Mouse (Mus musculus) forebrain, postnatal 0 days (tissue): ENCODE measurements around the gene Slc9a3. TPM values are rescaled to one million over a fixed set of nuclear protein-coding genes. Genes with fewer than 3 reads are reported as not detected.

Source experiments
- ATAC-seq: fragments of 200-750 bp; cut with Nextera tagmentation; 2 replicates; pipeline ENCODE4 v1.8.0; 2017; ENCODE audit warnings: mild to moderate bottlenecking, moderate library complexity
- DNase-seq: peaks from one replicate; pipeline ENCODE4 v3.0.0-alpha.2; 2015
- H3K27ac ChIP-seq: fragments of 300-500 bp; sonication (generic); 2 replicates; pipeline ENCODE4 v1.5.1; 2014; ENCODE audit warnings: low read depth, mild to moderate bottlenecking, antibody characterized with exemption, low read length, moderate library complexity, mixed read lengths
- H3K27me3 ChIP-seq: fragments of 300-500 bp; sonication (generic); 2 replicates; pipeline ENCODE4 v1.6.1; 2014; ENCODE audit warnings: mild to moderate bottlenecking, low read length, mixed read lengths; ENCODE audit not compliant: insufficient read depth
- H3K36me3 ChIP-seq: fragments of 300-500 bp; sonication (generic); 2 replicates; pipeline ENCODE4 v1.6.1; 2014; ENCODE audit warnings: mild to moderate bottlenecking, moderate library complexity; ENCODE audit not compliant: insufficient read depth
- H3K4me1 ChIP-seq: fragments of 300-500 bp; sonication (generic); 2 replicates; pipeline ENCODE4 v1.6.1; 2014; ENCODE audit warnings: antibody characterized with exemption; ENCODE audit not compliant: insufficient read depth
- H3K4me2 ChIP-seq: fragments of 300-500 bp; sonication (generic); 2 replicates; pipeline ENCODE4 v1.6.1; 2014; ENCODE audit warnings: low read depth, mild to moderate bottlenecking, moderate library complexity
- H3K4me3 ChIP-seq: fragments of 300-500 bp; sonication (generic); 2 replicates; pipeline ENCODE4 v1.5.1; 2014; ENCODE audit warnings: low read depth, low read length, mixed read lengths
- H3K9ac ChIP-seq: fragments of 300-500 bp; sonication (generic); 2 replicates; pipeline ENCODE4 v1.6.1; 2014; ENCODE audit warnings: mild to moderate bottlenecking
- H3K9me3 ChIP-seq: fragments of 300-500 bp; sonication (generic); 2 replicates; pipeline ENCODE4 v1.6.1; 2016; ENCODE audit warnings: low read length
- CTCF ChIP-seq: sonication (generic); IDR thresholded peaks from 2 replicates; pipeline ENCODE4 v1.5.1; 2016; ENCODE audit warnings: antibody characterized with exemption, control low read depth, low read depth
- WGBS: fragments of 180-500 bp; shearing (Covaris S2); extraction: QIAGEN DNeasy Blood & Tissue Kit; methylation state at CpG from one replicate; pipeline ENCODE4 v1.1.7; 2014; 5-methylcytosine and 5-hydroxymethylcytosine counted together
- polyA plus RNA-seq: library from polyadenylated mRNA; unstranded; fragments of >200 nt; fragmentation: Nextera tagmentation; extraction: Ambion mirVana; gene quantifications from 2 replicates; pipeline ENCODE4 v1.2.1, GENCODE M21; 2015
- total RNA-seq: library from RNA; depleted of rRNA; stranded (reverse); fragments of >200 nt; gene quantifications from 2 replicates; pipeline ENCODE4 v1.2.3, GENCODE M21; 2014

Slc9a3 gene
- total and polyA plus RNA-seq, 2 experiments from 2014 or later, result 0.29 to 0.40 TPM

GRCm38 (mm10) chr13:74102108-74102830 is 19.0 kb upstream of the Slc9a3 start:
- H3K4me2 ChIP-seq, result no peak overlapping the region
- no peak for ATAC-seq
- no peaks in the 10 kb centered on the region for H3K4me1 ChIP-seq
- no peak for DNase-seq
- no peak overlapping the region for H3K4me3 ChIP-seq
- H3K9me3 ChIP-seq, result no peaks in the 10 kb centered on the region
- no peaks in the 10 kb centered on the region for H3K27me3 ChIP-seq
- H3K36me3 ChIP-seq, result no peaks in the 10 kb centered on the region
- TF ChIP-seq CTCF, result no peak
- H3K27ac ChIP-seq, result no peak overlapping the region
- H3K9ac ChIP-seq, result no peak overlapping the region
- WGBS, result 86% methylated on average over 8 of the region's 8 CpGs

- DNase-seq, result no peak
- no peak for ATAC-seq
- no peaks in the 10 kb centered on the region for H3K9me3 ChIP-seq
- H3K36me3 ChIP-seq, result no peaks in the 10 kb centered on the region
- no peak overlapping the region for H3K4me3 ChIP-seq
- no peaks in the 10 kb centered on the region for H3K27me3 ChIP-seq
- H3K27ac ChIP-seq, result no peak overlapping the region
- H3K4me1 ChIP-seq, result no peaks in the 10 kb centered on the region
- H3K4me2 ChIP-seq, result no peak overlapping the region
- no peak overlapping the region for H3K9ac ChIP-seq
- 76% methylated on average over 4 of the region's 4 CpGs for WGBS
- TF ChIP-seq CTCF, result no peak
These were observed 18.2 kb upstream of the Slc9a3 start for GRCm38 (mm10) chr13:74102831-74103582.

GRCm38 (mm10) chr13:74104417-74104816 is 16.8 kb upstream of the Slc9a3 start:
- Histone ChIP-seq H3K9ac (no peak overlapping the region), H3K4me2 (no peak overlapping the region), H3K27ac (no peak overlapping the region), H3K27me3 (no peaks in the 10 kb centered on the region), H3K36me3 (no peaks in the 10 kb centered on the region), H3K4me1 (no peaks in the 10 kb centered on the region), H3K4me3 (no peak overlapping the region), H3K9me3 (no peaks in the 10 kb centered on the region)
- 85% methylated on average over 7 of the region's 7 CpGs for WGBS
- ATAC-seq (no peak), DNase-seq (no peak)
- TF ChIP-seq CTCF, result no peak

GRCm38 (mm10) chr13:74107410-74107809 is 13.8 kb upstream of the Slc9a3 start:
- DNase-seq (no peak), ATAC-seq (no peak)
- H3K9me3 ChIP-seq, result no peaks in the 10 kb centered on the region
- TF ChIP-seq CTCF, result no peak
- H3K36me3 ChIP-seq, result no peaks in the 10 kb centered on the region
- H3K9ac ChIP-seq, result no peak overlapping the region
- no peaks in the 10 kb centered on the region for H3K4me1 ChIP-seq
- no peak overlapping the region for H3K27ac ChIP-seq
- no peak overlapping the region for H3K4me3 ChIP-seq
- 87% methylated on average over 2 of the region's 2 CpGs for WGBS
- H3K4me2 ChIP-seq, result no peak overlapping the region
- no peaks in the 10 kb centered on the region for H3K27me3 ChIP-seq

GRCm38 (mm10) chr13:74112593-74112992 is 8.7 kb upstream of the Slc9a3 start:
- Histone ChIP-seq H3K4me3 (no peak overlapping the region), H3K9me3 (no peaks in the 10 kb centered on the region), H3K4me1 (no peaks in the 10 kb centered on the region), H3K9ac (no peak overlapping the region), H3K27me3 (no peaks in the 10 kb centered on the region), H3K4me2 (no peak overlapping the region), H3K27ac (no peak overlapping the region), H3K36me3 (no peaks in the 10 kb centered on the region)
- ATAC-seq (no peak), DNase-seq (no peak)
- 43% methylated on average over 4 of the region's 4 CpGs for WGBS
- TF ChIP-seq CTCF, result no peak

- Histone ChIP-seq H3K27ac (no peak overlapping the region), H3K9ac (no peak overlapping the region), H3K4me3 (no peak overlapping the region), H3K9me3 (no peaks in the 10 kb centered on the region), H3K4me1 (no peaks in the 10 kb centered on the region), H3K36me3 (no peaks in the 10 kb centered on the region), H3K27me3 (no peaks in the 10 kb centered on the region), H3K4me2 (no peak overlapping the region)
- WGBS, result 57% methylated on average over 6 of the region's 6 CpGs
- TF ChIP-seq CTCF, result no peak
- DNase-seq, result peak; percentile 7
- peak; percentile 65 for ATAC-seq
These were observed 7.5 kb upstream of the Slc9a3 start for GRCm38 (mm10) chr13:74113626-74114191.
